Mouse (Mus musculus): ENCODE measurements around the gene Vmn1r235. TPM values are rescaled to one million over a fixed set of nuclear protein-coding genes. Genes with fewer than 3 reads are reported as not detected.

Vmn1r235 gene
- polyA plus RNA-seq (2014; fragmentation: Illumina TruSeq; extraction: RNeasy Lipid Tissue Mini Kit (QIAGEN cat#74804); ENCODE audit: low read depth, low replicate concordance), result not detected

GRCm38 (mm10) chr17:21256111-21256510 is at the start of gene Vmn1r235:
Gene Vmn1r235, plus strand, starts transcription at chr17:21256411.

DNA sequence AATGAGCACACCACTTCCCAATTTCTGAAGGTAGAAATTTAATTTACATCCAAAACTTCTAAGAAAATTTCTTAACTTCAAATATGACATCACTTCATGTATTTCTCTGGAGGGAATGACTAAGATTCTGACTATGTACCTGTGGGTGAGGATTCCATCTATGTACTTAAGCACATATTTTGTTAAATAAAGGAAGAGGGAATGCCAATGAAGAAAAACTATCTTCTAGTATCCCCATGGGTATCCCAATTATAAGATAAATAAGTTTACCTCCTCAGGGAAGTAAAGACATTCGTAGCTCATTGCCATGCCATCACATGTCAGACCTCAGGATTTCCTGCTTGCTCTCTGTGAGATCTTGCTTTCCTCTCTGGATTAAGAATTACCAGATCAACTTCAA is 30.4 kb upstream of the Vmn1r235 start, which contains the start of gene Vmn1r234:
Gene Vmn1r234, plus strand, starts transcription at position 301 of the 400 bp plus-strand sequence.

DNA sequence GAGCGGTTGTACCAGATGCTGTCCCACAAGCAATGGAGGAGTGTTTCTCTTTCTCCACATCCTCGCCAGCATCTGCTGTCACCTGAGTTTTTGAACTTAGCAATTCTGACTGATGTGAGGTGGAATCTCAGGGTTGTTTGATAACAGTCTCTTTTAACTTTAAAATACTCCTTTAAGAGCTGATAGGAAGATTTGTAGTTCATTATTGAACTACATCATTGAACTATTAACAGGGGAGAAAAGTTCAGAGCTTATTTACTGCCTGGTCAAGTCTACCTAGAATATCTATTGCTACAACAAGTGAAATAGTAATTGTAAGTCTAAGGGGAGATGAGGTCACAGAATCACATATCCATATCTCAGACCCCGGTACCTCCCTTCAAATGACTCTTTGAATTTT is 26.4 kb downstream of the Vmn1r235 start, which contains the start of gene Vmn1r236:
Gene Vmn1r236, plus strand, starts transcription at position 301 of the 400 bp plus-strand sequence.

GRCm38 (mm10) chr17:21311565-21311964 is 55.4 kb downstream of the Vmn1r235 start, which contains the start of gene Vmn1r237:
Gene Vmn1r237, plus strand, starts transcription at chr17:21311865.

Other genes with a start within 250 kb of the Vmn1r235 start
- 38.4 TPM for gene Zfp160, start 247.5 kb upstream of the Vmn1r235 start, polyA plus RNA-seq (2014; fragmentation: Illumina TruSeq; extraction: RNeasy Lipid Tissue Mini Kit (QIAGEN cat#74804); ENCODE audit: low read depth, low replicate concordance)
- gene Vmn1r234, start 30.3 kb upstream of the Vmn1r235 start, polyA plus RNA-seq (2014; fragmentation: Illumina TruSeq; extraction: RNeasy Lipid Tissue Mini Kit (QIAGEN cat#74804); ENCODE audit: low read depth, low replicate concordance), result not detected
- not detected for gene Vmn1r236, start 26.5 kb downstream of the Vmn1r235 start, polyA plus RNA-seq (2014; fragmentation: Illumina TruSeq; extraction: RNeasy Lipid Tissue Mini Kit (QIAGEN cat#74804); ENCODE audit: low read depth, low replicate concordance)
- gene Vmn1r237, start 55.5 kb downstream of the Vmn1r235 start, polyA plus RNA-seq (2014; fragmentation: Illumina TruSeq; extraction: RNeasy Lipid Tissue Mini Kit (QIAGEN cat#74804); ENCODE audit: low read depth, low replicate concordance), result not detected
- gene Zfp677, start 127.3 kb downstream of the Vmn1r235 start, polyA plus RNA-seq (2014; fragmentation: Illumina TruSeq; extraction: RNeasy Lipid Tissue Mini Kit (QIAGEN cat#74804); ENCODE audit: low read depth, low replicate concordance), result 34.0 TPM
- gene Zfp54, start 166.8 kb downstream of the Vmn1r235 start, polyA plus RNA-seq (2014; fragmentation: Illumina TruSeq; extraction: RNeasy Lipid Tissue Mini Kit (QIAGEN cat#74804); ENCODE audit: low read depth, low replicate concordance), result 21.3 TPM
- 45.0 TPM for gene Zfp51, start 194.0 kb downstream of the Vmn1r235 start, polyA plus RNA-seq (2014; fragmentation: Illumina TruSeq; extraction: RNeasy Lipid Tissue Mini Kit (QIAGEN cat#74804); ENCODE audit: low read depth, low replicate concordance)
- gene Zfp53, start 232.6 kb downstream of the Vmn1r235 start, polyA plus RNA-seq (2014; fragmentation: Illumina TruSeq; extraction: RNeasy Lipid Tissue Mini Kit (QIAGEN cat#74804); ENCODE audit: low read depth, low replicate concordance), result 21.7 TPM

All from adrenal gland, adult 10 weeks (tissue).